Mouse (Mus musculus): ENCODE results near the gene Sh3rf1.

Sh3rf1 gene

GRCm38 (mm10) chr8:61224380-61225092, 864 bp downstream of the Sh3rf1 start:
- DNase-seq, result peak; percentile 59

- no peak for DNase-seq
Observed at GRCm38 (mm10) chr8:61225581-61226395, 2.1 kb downstream of the Sh3rf1 start.

GRCm38 (mm10) chr8:61226632-61227031, 3.0 kb downstream of the Sh3rf1 start:
- DNase-seq, result no peak

GRCm38 (mm10) chr8:61228678-61229077, 5.0 kb downstream of the Sh3rf1 start:
- DNase-seq, result no peak

GRCm38 (mm10) chr8:61229511-61230195, 6.0 kb downstream of the Sh3rf1 start:
- no peak for DNase-seq

- DNase-seq, result no peak
Observed at GRCm38 (mm10) chr8:61230881-61231755, 7.4 kb downstream of the Sh3rf1 start.

- no peak for DNase-seq
Observed at GRCm38 (mm10) chr8:61235499-61235898, 11.8 kb downstream of the Sh3rf1 start.

GRCm38 (mm10) chr8:61236506-61237268, 13.0 kb downstream of the Sh3rf1 start:
- no peak for DNase-seq

- DNase-seq, result no peak
Observed at GRCm38 (mm10) chr8:61239576-61239975, 15.9 kb downstream of the Sh3rf1 start.

- no peak for DNase-seq
Observed at GRCm38 (mm10) chr8:61241229-61241628, 17.6 kb downstream of the Sh3rf1 start.

- no peak for DNase-seq
Observed at GRCm38 (mm10) chr8:61242896-61243295, 19.2 kb downstream of the Sh3rf1 start.

GRCm38 (mm10) chr8:61243491-61243890, 19.8 kb downstream of the Sh3rf1 start:
- no peak for DNase-seq

- no peak for DNase-seq
Observed at GRCm38 (mm10) chr8:61244157-61244556, 20.5 kb downstream of the Sh3rf1 start.

- no peak for DNase-seq
Observed at GRCm38 (mm10) chr8:61247270-61248025, 23.8 kb downstream of the Sh3rf1 start.

- DNase-seq, result no peak
Observed at GRCm38 (mm10) chr8:61249511-61249910, 25.8 kb downstream of the Sh3rf1 start.

GRCm38 (mm10) chr8:61254196-61254595, 30.5 kb downstream of the Sh3rf1 start:
- DNase-seq, result no peak

GRCm38 (mm10) chr8:61258828-61259227, 35.2 kb downstream of the Sh3rf1 start:
- DNase-seq, result peak; percentile 61

GRCm38 (mm10) chr8:61259526-61259925, 35.9 kb downstream of the Sh3rf1 start:
- DNase-seq, result peak; percentile 59

GRCm38 (mm10) chr8:61260530-61260929, 36.9 kb downstream of the Sh3rf1 start:
- no peak for DNase-seq

- DNase-seq, result no peak
Observed at GRCm38 (mm10) chr8:61261374-61261773, 37.7 kb downstream of the Sh3rf1 start.

- no peak for DNase-seq
Observed at GRCm38 (mm10) chr8:61263691-61264090, 40.0 kb downstream of the Sh3rf1 start.
